Mouse (Mus musculus): ENCODE data around the gene Prrt3. TPM values are rescaled to one million over a fixed set of nuclear protein-coding genes. Genes with fewer than 3 reads are reported as not detected.
A peak's percentile ranks its signal among the peaks of the same experiment; 100 is the strongest.

Prrt3 gene
- polyA plus RNA-seq, 1 experiment from 2014 or later: 6.0 TPM

DNA sequence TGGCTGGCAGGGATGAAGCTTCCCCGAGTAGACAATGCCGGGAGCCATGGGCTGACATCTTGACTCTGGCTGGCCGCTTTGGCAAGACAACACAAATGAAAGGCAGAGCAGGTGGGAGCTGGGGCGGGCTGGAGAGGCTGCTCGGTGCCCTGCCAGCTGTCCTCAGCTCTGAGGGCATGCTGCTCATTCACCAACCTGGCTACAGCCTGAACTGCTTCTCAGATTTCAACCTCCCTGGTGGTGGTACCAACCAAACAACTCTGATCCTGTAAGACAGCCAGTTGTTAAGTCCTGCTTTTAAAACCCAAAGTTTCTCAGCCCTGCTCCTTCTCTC lies 7.2 kb upstream of the Prrt3 start:
- H3K36me3 ChIP-seq: peaks cover 18% of the 10 kb centered on the region
- H3K4me2 ChIP-seq (replicated peaks): no peak overlapping the region
- no peaks in the 10 kb centered on the region for H3K9me3 ChIP-seq
- H3K4me1 ChIP-seq: no peaks in the 10 kb centered on the region
- H3K4me3 ChIP-seq: no peak overlapping the region
- WGBS: 40% methylated on average over 5 of the region's 5 CpGs
- no peaks in the 10 kb centered on the region for H3K27me3 ChIP-seq
- H3K27ac ChIP-seq (replicated peaks): no peak overlapping the region
- no peak for ATAC-seq (replicated peaks)
- no peak overlapping the region for H3K9ac ChIP-seq (replicated peaks)

DNA sequence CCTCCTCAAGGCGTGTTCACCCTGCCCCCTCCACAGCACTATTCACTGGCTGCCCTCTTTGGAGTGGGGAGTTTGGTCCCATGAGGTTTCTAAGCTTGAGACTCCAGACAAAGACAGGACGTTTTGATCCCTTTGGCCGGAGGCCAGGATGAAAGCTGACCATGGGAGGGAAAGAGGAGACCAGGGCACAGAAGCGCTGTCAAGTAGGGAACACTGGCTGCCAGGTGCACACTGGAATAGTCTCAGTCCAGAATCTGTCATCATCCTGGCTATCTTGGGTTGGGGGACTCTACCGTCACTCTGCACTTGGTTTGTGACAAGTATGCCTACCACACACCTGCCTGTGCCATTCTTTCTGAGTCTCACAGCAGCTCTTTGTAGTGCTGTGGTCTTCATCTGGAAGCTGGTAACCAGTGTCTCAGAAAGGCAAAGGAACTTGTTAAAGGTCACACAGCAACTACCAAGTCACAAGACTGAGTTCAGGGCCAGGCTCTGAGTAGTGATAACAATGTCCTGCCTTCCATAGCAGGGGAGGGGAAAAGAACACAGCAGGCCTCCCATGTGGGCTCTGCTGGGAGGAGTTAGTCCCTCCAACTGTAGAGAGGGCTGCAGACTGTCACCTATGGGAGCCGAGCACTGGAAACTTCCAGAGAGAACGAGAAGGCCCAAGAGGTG lies 6.7 kb upstream of the Prrt3 start:
- Histone ChIP-seq H3K27me3 (no peaks in the 10 kb centered on the region), H3K9me3 (no peaks in the 10 kb centered on the region), H3K27ac (replicated peaks) (no peak overlapping the region), H3K36me3 (peaks cover 13% of the 10 kb centered on the region; the same call in 1 of the 2 replicates), H3K9ac (replicated peaks) (no peak overlapping the region), H3K4me1 (no peaks in the 10 kb centered on the region), H3K4me2 (replicated peaks) (no peak overlapping the region), H3K4me3 (no peak overlapping the region)
- ATAC-seq (replicated peaks): no peak
- 62% methylated on average over 7 of the region's 7 CpGs for WGBS

DNA sequence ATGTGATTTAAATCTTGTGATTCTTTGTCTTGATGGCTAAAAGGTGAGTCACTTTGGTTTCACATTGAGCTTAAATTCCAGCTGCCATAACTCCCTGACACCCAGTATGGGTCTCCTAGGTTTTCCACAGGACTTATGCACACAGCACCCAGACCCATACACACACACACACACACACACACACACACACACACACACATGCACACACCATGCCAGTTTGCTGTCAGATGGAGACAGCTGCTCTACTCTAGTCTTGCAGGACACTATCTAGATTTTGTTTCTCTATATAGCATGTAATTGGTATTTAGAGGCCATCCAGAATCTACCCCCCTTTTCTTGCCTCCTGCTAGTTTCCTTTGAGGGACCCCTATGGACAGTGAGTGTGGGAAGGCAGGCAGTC lies 5.4 kb upstream of the Prrt3 start:
- no peak for ATAC-seq (replicated peaks)
- Histone ChIP-seq H3K27ac (replicated peaks) (no peak overlapping the region), H3K4me1 (0 out of 2 replicates have a peak, but pooled peaks cover under 1% of the 10 kb centered on the region), H3K36me3 (peaks cover 4% of the 10 kb centered on the region; the same call in 1 of the 2 replicates), H3K9ac (replicated peaks) (no peak overlapping the region), H3K4me3 (no peak overlapping the region), H3K27me3 (no peaks in the 10 kb centered on the region), H3K4me2 (replicated peaks) (no peak overlapping the region), H3K9me3 (no peaks in the 10 kb centered on the region)

DNA sequence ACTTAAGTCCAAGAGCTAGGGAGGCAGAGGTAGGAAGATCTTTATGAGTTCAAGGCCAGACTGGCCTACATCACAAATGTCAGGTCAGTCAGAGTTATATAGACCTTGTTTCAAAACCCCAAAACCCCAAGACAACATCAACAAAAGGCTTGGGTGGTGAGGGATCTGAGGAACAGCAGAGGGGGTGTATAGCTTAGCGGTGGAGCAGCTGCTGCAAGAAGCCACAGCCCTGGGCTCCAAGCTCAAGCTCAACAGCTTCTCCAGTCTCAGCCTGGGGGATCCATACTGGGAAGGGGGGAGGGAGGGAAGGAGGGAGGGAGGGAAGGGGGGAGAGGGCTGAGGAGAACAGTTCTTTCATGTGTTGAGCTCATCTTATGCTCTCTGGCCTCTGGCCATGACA lies 4.0 kb upstream of the Prrt3 start:
- Histone ChIP-seq H3K36me3 (no peaks in the 10 kb centered on the region), H3K27me3 (no peaks in the 10 kb centered on the region), H3K9me3 (no peaks in the 10 kb centered on the region), H3K4me3 (no peak overlapping the region), H3K4me2 (replicated peaks) (no peak overlapping the region), H3K27ac (replicated peaks) (no peak overlapping the region), H3K9ac (replicated peaks) (no peak overlapping the region), H3K4me1 (peaks cover 15% of the 10 kb centered on the region)
- WGBS: 89% methylated on average over 1 of the region's 1 CpGs
- no peak for ATAC-seq (replicated peaks)

DNA sequence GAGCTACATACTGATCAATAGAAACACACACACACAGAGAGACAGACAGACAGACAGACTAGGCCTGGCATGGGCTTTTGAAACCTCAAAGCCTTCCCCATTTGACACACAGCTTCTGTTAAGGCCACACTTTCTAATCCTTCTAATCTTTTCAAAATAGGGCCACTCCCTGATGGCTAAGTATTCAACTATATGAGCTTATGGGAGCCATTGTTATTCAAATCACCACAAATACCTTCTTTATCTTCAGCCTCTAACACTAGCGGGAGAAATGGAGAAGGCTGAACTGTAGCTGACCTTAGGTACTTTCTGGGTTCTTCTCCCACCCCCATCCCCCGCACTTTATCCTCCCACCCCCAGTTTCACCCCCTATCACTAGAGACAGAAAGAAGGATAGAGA lies 1.1 kb upstream of the Prrt3 start:
- no peak overlapping the region for H3K4me3 ChIP-seq
- H3K27ac ChIP-seq (replicated peaks): no peak overlapping the region
- H3K36me3 ChIP-seq: no peaks in the 10 kb centered on the region
- no peak overlapping the region for H3K4me2 ChIP-seq (replicated peaks)
- H3K4me1 ChIP-seq: peaks cover 16% of the 10 kb centered on the region
- H3K9me3 ChIP-seq: no peaks in the 10 kb centered on the region
- no peak for ATAC-seq (replicated peaks)
- WGBS: 39% methylated on average over 2 of the region's 2 CpGs
- no peaks in the 10 kb centered on the region for H3K27me3 ChIP-seq
- no peak overlapping the region for H3K9ac ChIP-seq (replicated peaks)

DNA sequence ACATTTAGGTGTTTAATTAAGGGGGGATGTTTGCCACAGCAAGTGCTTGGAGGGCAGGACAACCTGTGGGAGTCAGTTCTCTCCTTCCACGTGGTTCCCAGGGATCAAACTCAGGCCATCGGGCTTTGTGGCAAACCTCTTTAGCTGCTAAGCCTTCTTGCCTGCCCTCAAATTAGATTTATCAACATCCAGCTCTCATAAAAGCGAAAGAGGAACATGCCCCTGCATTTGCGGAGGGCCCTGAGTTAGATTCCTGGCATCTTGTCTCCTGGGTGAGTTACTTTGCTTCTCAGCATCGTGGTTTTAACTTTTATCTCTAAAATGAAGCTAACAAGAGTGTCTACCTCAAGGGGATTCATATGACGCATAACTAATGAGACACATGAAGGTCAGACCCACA lies 2.4 kb downstream of the Prrt3 start:
- ATAC-seq (replicated peaks): no peak
- no peak overlapping the region for H3K27ac ChIP-seq (replicated peaks)
- 86% methylated on average over 6 of the region's 6 CpGs for WGBS
- H3K4me2 ChIP-seq (replicated peaks): no peak overlapping the region
- no peaks in the 10 kb centered on the region for H3K27me3 ChIP-seq
- H3K9me3 ChIP-seq: no peaks in the 10 kb centered on the region
- no peak overlapping the region for H3K9ac ChIP-seq (replicated peaks)
- H3K4me1 ChIP-seq: peaks cover 28% of the 10 kb centered on the region
- H3K4me3 ChIP-seq: no peak overlapping the region
- H3K36me3 ChIP-seq: no peaks in the 10 kb centered on the region

DNA sequence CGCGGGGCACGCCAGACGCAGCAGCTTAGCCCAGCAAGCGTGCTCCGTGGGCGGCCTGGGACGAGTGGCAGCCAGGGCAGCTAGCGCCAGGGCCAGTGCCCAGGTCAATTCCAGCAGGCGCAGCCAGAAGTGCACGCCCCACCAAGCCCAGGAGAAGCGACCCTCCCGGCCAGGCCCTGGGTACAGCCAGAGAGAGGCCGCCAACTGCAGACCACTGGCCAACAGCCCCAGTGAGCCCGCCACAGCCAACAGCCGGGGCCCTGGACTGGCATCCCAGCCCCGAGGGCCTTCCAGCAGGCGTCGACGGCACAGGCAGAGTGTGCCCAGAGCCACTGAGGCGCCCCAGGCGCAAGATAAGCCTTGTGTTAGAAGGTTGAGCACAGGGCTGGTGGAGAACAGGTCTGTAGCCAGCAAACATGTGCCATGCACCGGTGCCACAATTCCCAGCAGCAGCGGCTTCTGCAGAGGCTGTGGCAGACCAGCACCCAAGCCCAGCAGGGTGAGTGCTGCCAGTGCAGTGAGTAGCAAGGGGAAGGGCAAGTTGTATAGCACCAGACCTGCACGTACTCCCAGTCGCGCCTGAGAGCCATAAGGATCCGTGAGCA lies 6.6 kb downstream of the Prrt3 start:
- 62% methylated on average over 28 of the region's 28 CpGs for WGBS
- Histone ChIP-seq H3K9me3 (no peaks in the 10 kb centered on the region), H3K4me1 (peaks cover 15% of the 10 kb centered on the region), H3K27ac (replicated peaks) (no peak overlapping the region), H3K36me3 (peaks cover 12% of the 10 kb centered on the region), H3K9ac (replicated peaks) (no peak overlapping the region), H3K4me3 (peak overlapping the region; percentile 42), H3K27me3 (no peaks in the 10 kb centered on the region), H3K4me2 (replicated peaks) (peak overlapping the region; percentile 56)
- ATAC-seq (replicated peaks): 0 out of 2 replicates have a peak, but pooled peaks have one; percentile 9

DNA sequence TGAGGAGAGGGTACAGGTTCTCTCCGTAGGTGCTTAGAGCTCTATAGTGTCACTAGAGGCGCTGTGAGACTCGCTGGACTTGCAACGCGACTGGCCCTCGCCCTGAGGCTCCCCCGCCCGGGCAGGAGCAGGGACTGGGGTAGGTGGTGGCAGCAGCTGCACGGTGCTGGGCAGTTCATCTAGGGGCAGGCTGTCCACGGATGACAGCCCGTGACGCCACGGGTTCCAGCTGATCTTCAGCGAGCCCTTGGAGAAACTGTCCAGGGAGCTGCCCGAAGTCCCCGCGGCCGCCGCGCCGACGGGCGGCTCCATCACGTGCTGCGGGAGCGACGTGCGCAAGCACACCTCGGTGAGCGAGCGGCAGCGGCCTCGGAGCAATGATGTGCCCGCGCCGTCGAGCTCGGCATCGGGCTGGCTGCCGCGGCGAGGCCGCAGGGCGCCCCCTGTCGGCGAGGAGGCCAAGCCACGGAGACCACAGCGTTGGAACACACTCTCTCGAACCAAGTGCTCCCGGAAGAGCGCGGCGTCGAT lies 7.4 kb downstream of the Prrt3 start:
- H3K9ac ChIP-seq (replicated peaks): peak overlapping the region; percentile 13; the same call in 1 of the 2 replicates
- WGBS: under 1% methylated on average over 54 of the region's 54 CpGs
- H3K27ac ChIP-seq (replicated peaks): peak overlapping the region; percentile 43

DNA sequence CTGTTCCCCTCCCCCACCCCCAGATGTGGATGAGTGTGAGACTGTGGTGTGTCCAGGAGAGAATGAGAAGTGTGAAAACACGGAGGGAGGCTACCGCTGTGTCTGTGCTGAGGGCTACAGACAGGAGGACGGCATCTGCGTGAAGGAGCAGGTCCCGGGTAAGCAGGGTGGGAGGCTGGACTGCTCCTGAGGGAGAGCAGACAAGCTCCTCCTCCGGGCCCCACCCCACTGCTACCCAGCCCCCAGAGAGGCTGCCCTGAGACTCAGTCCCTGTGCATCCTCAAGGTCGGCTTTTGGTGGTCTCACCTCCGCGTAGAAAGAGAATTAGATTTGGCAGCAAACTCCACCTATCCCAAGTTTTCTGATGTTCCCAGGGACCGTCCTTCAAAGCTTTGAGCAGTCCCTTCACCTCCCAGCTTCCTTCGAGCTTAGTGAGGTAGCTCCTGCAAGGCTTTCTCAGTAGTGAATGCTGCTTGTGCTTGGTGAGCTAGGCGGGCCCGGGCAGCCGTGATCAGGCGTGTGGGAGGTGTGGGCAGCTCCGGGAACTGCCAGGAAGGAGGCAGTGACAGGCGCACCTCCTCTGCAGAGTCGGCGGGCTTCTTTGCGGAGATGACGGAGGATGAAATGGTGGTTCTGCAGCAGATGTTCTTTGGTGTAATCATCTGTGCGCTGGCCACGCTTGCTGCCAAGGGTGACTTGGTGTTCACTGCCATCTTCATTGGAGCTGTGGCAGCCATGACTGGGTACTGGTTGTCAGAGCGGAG lies 9.4 kb downstream of the Prrt3 start:
- Histone ChIP-seq H3K4me2 (replicated peaks) (no peak overlapping the region), H3K27ac (replicated peaks) (no peak overlapping the region), H3K9ac (replicated peaks) (no peak overlapping the region), H3K27me3 (no peaks in the 10 kb centered on the region), H3K9me3 (no peaks in the 10 kb centered on the region), H3K36me3 (peaks cover 32% of the 10 kb centered on the region), H3K4me3 (no peak overlapping the region), H3K4me1 (peaks cover 15% of the 10 kb centered on the region)
- no peak for ATAC-seq (replicated peaks)
- WGBS: 76% methylated on average over 24 of the region's 24 CpGs

More for the DNA sequence above, 7.4 kb downstream of the Prrt3 start:
- H3K9me3 ChIP-seq: no peaks in the 10 kb centered on the region
- H3K27me3 ChIP-seq: no peaks in the 10 kb centered on the region
- peaks cover 20% of the 10 kb centered on the region for H3K36me3 ChIP-seq
- peak overlapping the region; percentile 42 for H3K4me3 ChIP-seq
- H3K4me1 ChIP-seq: peaks cover 15% of the 10 kb centered on the region
- H3K4me2 ChIP-seq (replicated peaks): peak overlapping the region; percentile 56
- ATAC-seq (replicated peaks): peak; percentile 71

DNA sequence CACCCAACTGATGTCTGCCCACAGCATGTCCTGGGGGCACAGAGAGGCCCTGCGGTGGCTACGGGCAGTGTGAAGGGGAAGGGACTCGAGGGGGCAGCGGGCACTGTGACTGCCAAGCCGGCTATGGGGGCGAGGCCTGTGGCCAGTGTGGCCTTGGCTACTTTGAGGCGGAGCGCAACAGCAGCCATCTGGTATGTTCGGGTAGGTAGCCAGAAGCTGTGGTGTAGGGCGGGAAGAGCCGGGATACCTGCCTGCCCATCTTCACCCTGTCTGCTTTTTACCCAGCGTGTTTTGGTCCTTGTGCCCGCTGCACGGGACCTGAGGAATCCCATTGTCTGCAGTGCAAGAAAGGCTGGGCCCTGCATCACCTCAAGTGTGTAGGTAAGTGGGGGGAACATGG lies 12.3 kb downstream of the Prrt3 start:
- H3K27ac ChIP-seq (replicated peaks): no peak overlapping the region
- peaks cover 18% of the 10 kb centered on the region for H3K4me1 ChIP-seq
- no peak overlapping the region for H3K4me2 ChIP-seq (replicated peaks)
- peaks cover 32% of the 10 kb centered on the region for H3K36me3 ChIP-seq
- no peak overlapping the region for H3K4me3 ChIP-seq
- no peak overlapping the region for H3K9ac ChIP-seq (replicated peaks)
- no peak for ATAC-seq (replicated peaks)
- H3K9me3 ChIP-seq: no peaks in the 10 kb centered on the region
- no peaks in the 10 kb centered on the region for H3K27me3 ChIP-seq
- 93% methylated on average over 14 of the region's 14 CpGs for WGBS

DNA sequence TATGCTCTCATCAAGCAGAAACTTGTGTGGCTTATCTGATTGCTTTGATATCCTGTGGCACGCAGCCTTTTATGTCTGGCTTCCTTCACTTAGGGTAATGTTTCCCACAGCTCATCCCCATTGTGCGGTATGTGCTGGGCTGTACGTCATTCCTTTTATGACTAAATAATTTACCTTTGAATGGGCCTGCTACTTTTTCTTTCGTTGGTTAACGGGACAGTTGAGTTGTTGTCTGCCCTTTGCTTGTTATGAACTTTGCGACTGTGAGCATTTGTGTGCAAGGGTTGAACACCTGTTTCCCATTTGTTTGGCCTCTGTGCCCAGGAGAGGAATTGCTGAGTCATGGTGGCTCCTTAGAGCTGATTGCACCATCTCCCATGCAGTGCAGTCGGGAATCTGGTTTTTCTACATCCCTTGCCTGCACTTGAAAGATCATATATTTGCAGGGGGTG lies 14.6 kb downstream of the Prrt3 start:
- Histone ChIP-seq H3K4me1 (peaks cover 32% of the 10 kb centered on the region), H3K4me3 (no peak overlapping the region), H3K4me2 (replicated peaks) (no peak overlapping the region), H3K9ac (replicated peaks) (no peak overlapping the region), H3K27me3 (no peaks in the 10 kb centered on the region), H3K36me3 (peaks cover 30% of the 10 kb centered on the region), H3K27ac (replicated peaks) (no peak overlapping the region), H3K9me3 (no peaks in the 10 kb centered on the region)
- ATAC-seq (replicated peaks): no peak
- 52% methylated on average over 7 of the region's 7 CpGs for WGBS

DNA sequence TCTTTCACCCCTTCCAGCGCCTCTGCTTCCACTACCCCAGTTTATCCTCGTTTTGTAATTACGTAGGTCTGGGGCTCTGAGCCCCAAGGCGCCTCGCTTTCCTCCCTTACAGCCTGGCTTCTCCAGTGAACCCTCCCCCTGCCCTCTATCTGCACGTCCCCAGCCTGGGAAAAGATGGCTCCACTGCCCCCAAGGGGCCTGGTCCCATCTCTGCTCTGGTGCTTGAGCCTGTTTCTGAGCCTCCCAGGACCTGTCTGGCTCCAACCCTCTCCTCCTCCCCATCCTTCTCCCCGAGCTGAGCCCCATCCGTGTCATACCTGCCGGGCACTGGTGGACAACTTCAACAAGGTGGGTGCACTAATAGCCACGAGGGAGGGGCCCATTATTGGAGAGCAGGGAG lies 18.0 kb downstream of the Prrt3 start:
- H3K36me3 ChIP-seq: 0 out of 2 replicates have a peak, but pooled peaks cover 8% of the 10 kb centered on the region
- H3K27me3 ChIP-seq: 0 out of 2 replicates have a peak, but pooled peaks cover 4% of the 10 kb centered on the region
- ATAC-seq (replicated peaks): peak; percentile 70
- peak overlapping the region; percentile 70 for H3K4me3 ChIP-seq
- WGBS: 6% methylated on average over 10 of the region's 10 CpGs
- peak overlapping the region; percentile 77 for H3K9ac ChIP-seq (replicated peaks)
- peak overlapping the region; percentile 81 for H3K27ac ChIP-seq (replicated peaks)
- peak overlapping the region; percentile 91 for H3K4me2 ChIP-seq (replicated peaks)
- H3K9me3 ChIP-seq: no peaks in the 10 kb centered on the region
- peaks cover 32% of the 10 kb centered on the region for H3K4me1 ChIP-seq
